Mouse (Mus musculus) kidney, postnatal 14 days (tissue): ENCODE measurements at regions not wholly inside any gene's neighbourhood (a gene's known extent, or its start where the extent isn't known, plus 50 kb on each side); places are given as distances from the start of the nearest gene placed in this dataset.

Experiments used
- DNase-seq: peaks from one replicate; pipeline ENCODE4 v3.0.0; 2022; ENCODE audit warnings: mixed read lengths

- no peak for DNase-seq
Measured at GRCm38 (mm10) chr4:70844742-70845141, 309.9 kb upstream of the Megf9 start.

GRCm38 (mm10) chr4:70810956-70811316 is 276.1 kb upstream of the Megf9 start:
- DNase-seq = no peak

- no peak for DNase-seq
Measured at GRCm38 (mm10) chr4:70810311-70810955, 275.6 kb upstream of the Megf9 start.

- DNase-seq = no peak
Measured at GRCm38 (mm10) chr4:70804925-70805342, 270.1 kb upstream of the Megf9 start.

- no peak for DNase-seq
Measured at GRCm38 (mm10) chr4:70798483-70798882, 263.7 kb upstream of the Megf9 start.

- no peak for DNase-seq
Measured at GRCm38 (mm10) chr4:70797935-70798334, 263.1 kb upstream of the Megf9 start.

- no peak for DNase-seq
Measured at GRCm38 (mm10) chr4:70783487-70783886, 248.7 kb upstream of the Megf9 start.

GRCm38 (mm10) chr4:70781591-70781990 is 246.8 kb upstream of the Megf9 start:
- DNase-seq = no peak

GRCm38 (mm10) chr4:70776273-70776672 is 241.5 kb upstream of the Megf9 start:
- no peak for DNase-seq

- DNase-seq = no peak
Measured at GRCm38 (mm10) chr4:70743425-70743824, 208.6 kb upstream of the Megf9 start.

GRCm38 (mm10) chr4:70742002-70742401 is 207.2 kb upstream of the Megf9 start:
- no peak for DNase-seq

- peak; percentile 21 for DNase-seq
Measured at GRCm38 (mm10) chr4:70741121-70741520, 206.3 kb upstream of the Megf9 start.

- DNase-seq = peak; percentile 76
Measured at GRCm38 (mm10) chr4:70709126-70709689, 174.4 kb upstream of the Megf9 start.

- DNase-seq = no peak
Measured at GRCm38 (mm10) chr4:70705128-70705752, 170.4 kb upstream of the Megf9 start.

- no peak for DNase-seq
Measured at GRCm38 (mm10) chr4:70700894-70701293, 166.1 kb upstream of the Megf9 start.

- DNase-seq = no peak
Measured at GRCm38 (mm10) chr4:70664181-70664580, 129.4 kb upstream of the Megf9 start.

- peak; percentile 21 for DNase-seq
Measured at GRCm38 (mm10) chr4:70621431-70621837, 86.6 kb upstream of the Megf9 start.

- DNase-seq = no peak
Measured at GRCm38 (mm10) chr4:70619636-70620287, 85.0 kb upstream of the Megf9 start.

- no peak for DNase-seq
Measured at GRCm38 (mm10) chr4:70615794-70616193, 81.0 kb upstream of the Megf9 start.

- DNase-seq = no peak
Measured at GRCm38 (mm10) chr4:70614411-70614810, 79.6 kb upstream of the Megf9 start.

- peak; percentile 21 for DNase-seq
Measured at GRCm38 (mm10) chr4:70603209-70603852, 68.5 kb upstream of the Megf9 start.

- peak; percentile 37 for DNase-seq
Measured at GRCm38 (mm10) chr4:70601301-70601700, 66.5 kb upstream of the Megf9 start.
